Mouse (Mus musculus) testis, postnatal 14 days (tissue): ENCODE results near the gene Smok2b.
"Not testable (repeated sequence)": the region's sequence is repeated elsewhere in the genome, so short reads cannot be mapped to it uniquely, and the experiment has no call there.

Experiments used
- DNase-seq: peaks from one replicate; pipeline ENCODE4 v3.0.0; 2021; ENCODE audit warnings: low spot score

Smok2b gene

DNA sequence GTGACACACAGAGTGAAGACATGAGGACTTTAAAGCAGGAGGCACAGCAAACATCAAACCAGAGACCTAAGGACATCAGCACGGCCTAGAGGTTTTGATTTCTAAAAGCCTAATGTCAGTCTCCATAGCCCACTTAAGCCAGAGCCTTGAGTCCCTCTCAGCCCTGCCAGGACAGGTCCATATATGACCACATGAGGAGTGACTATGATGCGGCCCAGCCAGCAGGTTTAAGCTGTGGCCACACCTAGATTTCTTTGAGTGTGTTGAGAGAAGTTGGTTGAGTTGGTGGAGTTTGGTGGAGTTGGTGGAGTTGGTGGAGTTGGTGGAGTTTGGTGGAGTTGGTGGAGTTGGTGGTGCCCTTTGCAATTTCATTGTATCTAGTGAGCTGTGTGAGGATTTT is at the start of gene Smok2b:
Gene Smok2b (plus strand): TSS at position 301 of the 400 bp plus-strand sequence.
- DNase-seq: not testable (repeated sequence)

- not testable (repeated sequence) for DNase-seq
These were observed 49.6 kb upstream of the Smok2b start for GRCm38 (mm10) chr17:13180491-13180890.

GRCm38 (mm10) chr17:13182712-13183111 is 47.3 kb upstream of the Smok2b start:
- not testable (repeated sequence) for DNase-seq

- not testable (repeated sequence) for DNase-seq
These were observed 45.5 kb upstream of the Smok2b start for GRCm38 (mm10) chr17:13184514-13184913.

DNA sequence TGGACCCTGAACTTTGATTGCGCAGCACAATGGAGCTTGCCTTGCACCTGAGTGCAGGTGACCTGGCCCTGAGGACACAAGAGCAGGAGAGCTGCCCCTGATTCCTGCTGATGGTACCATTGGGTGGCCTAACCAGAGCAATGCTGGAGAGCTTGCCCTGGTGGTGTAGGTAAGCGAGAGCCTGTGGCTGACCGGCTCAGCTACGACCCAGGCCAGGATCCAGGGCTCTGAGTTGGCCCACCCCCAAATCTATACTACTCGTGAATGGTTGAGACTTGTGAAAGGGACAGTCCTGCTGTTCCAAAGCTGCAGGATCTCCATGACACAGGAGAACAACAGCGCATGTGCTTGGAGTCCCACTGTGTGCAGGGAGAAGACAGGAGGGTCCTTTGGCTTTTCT is 43.5 kb upstream of the Smok2b start:
- DNase-seq: not testable (repeated sequence)

DNA sequence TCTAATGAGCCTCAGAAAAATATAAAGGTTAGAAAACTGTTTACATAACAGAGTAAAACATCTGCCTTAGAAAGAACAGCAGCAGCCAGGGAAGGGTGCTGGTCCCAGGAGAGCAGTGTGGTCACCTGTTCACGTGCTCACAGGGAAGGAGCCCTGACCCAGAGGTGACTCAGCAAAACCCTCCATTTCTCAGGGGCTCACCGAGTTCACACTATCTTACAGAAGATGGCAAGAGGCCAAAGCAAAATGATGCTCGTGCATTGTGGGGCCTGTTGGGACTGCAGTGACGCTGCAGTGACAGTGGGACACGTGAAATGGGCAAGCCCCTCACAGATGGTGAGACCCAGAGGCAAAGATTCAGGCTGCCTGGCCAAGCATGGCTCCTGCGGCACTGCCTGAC is 42.4 kb upstream of the Smok2b start:
- DNase-seq: not testable (repeated sequence)

GRCm38 (mm10) chr17:13188846-13189245 is 41.2 kb upstream of the Smok2b start:
- not testable (repeated sequence) for DNase-seq

GRCm38 (mm10) chr17:13190836-13191583 is 39.0 kb upstream of the Smok2b start:
- not testable (repeated sequence) for DNase-seq

DNA sequence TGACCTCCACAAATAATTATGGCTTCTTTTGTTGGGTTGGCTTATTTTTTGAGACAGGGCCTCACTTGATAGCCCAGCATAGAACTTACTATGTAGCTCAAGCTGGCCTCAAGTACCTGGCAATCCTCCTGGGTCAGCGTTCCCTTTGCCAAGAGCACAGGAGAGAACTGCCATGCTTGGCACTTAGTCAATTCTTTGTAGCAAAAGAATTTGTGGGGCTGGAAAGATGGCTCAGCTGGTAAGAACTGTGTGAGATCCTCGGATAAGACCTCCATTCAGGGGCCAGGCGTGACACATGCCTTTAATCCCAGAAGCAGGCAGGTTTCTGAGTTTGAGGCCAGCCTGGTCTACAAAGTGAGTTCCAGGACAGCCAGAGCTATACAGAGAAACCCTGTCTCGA is 33.6 kb upstream of the Smok2b start:
- not testable (repeated sequence) for DNase-seq

DNA sequence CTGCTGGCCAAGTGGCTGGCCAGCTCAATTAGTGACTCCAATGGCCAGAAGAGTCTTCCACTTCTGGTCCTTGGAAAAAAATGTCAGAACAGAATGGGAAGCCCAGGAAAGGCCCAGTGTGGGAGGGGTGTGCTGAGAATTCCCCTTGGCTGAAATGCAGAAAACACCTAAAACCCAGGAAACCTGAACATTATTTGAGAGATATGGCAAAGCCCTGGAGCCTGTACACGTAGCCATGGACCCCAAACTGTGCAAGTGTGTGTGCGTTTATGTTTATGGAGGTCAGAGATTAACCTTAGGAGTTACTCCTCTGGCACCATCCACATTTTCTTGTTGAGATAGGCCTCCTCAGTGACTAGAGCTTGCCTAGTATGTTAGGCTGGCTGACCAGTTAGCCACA is 31.2 kb upstream of the Smok2b start:
- DNase-seq: not testable (repeated sequence)

GRCm38 (mm10) chr17:13199880-13200409 is 30.1 kb upstream of the Smok2b start:
- DNase-seq: not testable (repeated sequence)

DNA sequence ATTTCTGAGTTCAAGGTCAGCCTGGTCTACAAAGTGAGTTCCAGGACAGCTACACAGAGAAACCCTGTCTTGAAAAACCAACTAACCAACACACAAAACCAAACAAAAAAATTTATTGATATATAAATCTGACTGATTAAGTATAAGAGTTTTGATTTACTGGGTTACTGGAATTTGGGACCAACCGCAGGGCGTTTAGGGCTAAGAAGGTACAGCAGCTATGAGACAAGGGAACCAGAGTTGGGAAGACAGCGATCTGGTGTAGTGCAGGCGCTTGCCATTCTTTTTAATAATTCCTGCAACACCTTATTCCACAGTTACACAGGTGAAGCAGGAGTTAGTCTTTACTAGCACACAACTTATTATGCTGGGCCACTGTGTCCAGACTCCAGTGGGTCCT is 28.5 kb upstream of the Smok2b start:
- DNase-seq: not testable (repeated sequence)

GRCm38 (mm10) chr17:13202453-13203107 is 27.5 kb upstream of the Smok2b start:
- not testable (repeated sequence) for DNase-seq

- DNase-seq: not testable (repeated sequence)
These were observed 24.8 kb upstream of the Smok2b start for GRCm38 (mm10) chr17:13205247-13205646.

DNA sequence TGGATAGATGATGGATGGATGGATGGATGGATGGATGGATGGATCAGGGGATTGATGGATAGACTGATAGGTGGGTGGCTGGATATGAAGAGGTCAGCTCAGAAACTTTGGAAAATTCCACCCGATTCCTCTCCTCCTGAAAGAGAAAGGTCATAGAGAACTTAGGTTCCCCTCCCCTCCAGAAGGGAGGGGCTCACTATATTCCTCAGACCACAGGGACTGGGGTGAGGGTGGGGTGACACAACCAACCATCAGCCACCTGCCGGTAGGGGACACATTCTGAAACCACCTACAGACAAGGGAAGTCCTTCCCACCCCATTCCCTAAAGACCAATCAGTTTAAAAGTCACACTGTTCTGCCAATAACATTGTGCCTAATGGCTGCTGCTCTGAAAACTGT is 23.6 kb upstream of the Smok2b start:
- DNase-seq: no peak

DNA sequence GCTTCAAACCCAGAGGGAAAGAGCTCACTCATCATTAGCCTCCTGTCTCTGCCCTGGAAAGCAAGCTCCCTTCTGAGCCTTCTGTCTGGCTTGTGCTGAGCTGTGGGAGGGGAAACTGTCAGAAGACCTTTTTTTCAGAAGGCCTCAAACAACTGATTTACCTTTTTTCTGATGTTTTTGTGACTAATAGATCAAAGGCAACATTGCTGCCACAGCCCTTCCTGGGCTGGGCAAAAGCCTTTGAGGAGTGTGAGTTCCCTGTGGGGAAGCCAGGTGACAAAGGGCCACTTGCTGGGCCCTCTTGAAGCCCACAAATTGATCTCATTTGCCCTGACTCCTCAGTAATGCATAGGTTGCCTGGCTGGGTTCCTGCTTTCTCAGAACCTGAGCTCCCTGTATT is 21.6 kb upstream of the Smok2b start:
- not testable (repeated sequence) for DNase-seq

DNA sequence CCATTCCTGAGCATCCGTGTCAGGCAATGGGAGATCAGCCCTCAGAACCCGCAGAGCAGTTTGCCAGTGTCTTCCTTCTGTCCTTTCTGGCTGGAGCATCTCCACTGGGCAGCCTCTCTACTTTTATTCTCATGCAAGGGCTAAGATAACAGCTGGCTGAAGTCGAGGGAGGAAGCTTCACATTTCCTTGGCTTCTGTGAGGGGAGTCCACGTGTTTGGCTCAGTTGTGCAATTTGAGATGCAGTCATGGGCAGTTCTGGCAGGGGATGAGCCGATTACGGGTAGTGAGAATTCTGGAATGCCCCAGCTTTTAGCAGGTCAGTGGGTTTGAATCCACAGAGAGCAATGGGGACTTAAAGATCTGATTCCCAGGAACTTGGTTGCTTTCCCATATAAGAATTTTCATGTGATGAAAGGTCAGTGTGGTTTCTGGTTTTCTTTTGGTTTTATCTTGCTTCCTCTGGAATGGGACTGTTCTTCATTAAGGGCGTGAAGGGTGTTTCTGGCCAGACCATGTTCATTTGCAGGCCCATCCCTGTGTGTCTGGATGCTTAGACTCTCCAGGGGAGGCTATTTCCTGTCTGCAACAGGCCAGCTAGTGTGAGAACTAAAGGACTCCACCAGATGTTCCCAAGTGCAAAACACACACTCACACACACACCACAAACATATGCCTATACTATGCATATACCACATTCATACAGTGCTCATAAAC is 17.8 kb upstream of the Smok2b start:
- no peak for DNase-seq

- DNase-seq: no peak
These were observed 15.9 kb upstream of the Smok2b start for GRCm38 (mm10) chr17:13214169-13214568.

- DNase-seq: no peak
These were observed 14.5 kb upstream of the Smok2b start for GRCm38 (mm10) chr17:13215595-13215994.

DNA sequence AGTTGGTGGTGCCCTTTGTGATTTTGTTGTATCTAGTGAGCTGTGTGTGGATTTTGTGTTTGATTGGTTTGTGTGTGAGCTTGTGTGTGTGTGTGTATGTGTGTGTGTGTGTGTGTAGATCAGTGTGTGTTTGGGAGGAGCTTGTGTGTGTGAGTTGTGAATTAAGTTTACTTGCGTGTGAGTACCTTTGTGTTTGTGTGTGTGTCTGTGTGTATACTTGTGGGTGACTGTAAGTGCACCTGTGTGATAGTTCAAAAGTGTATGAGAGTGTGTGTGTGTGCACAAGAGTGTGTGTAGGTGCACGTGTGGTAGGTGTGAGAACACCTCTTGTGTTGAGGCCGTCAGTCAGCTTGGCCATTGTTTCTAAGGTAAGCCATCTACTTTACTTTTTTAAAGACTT is 9.2 kb upstream of the Smok2b start, which contains the start of gene Smok2a:
Gene Smok2a (plus strand): TSS at position 301 of the 400 bp plus-strand sequence.
- no peak for DNase-seq

DNA sequence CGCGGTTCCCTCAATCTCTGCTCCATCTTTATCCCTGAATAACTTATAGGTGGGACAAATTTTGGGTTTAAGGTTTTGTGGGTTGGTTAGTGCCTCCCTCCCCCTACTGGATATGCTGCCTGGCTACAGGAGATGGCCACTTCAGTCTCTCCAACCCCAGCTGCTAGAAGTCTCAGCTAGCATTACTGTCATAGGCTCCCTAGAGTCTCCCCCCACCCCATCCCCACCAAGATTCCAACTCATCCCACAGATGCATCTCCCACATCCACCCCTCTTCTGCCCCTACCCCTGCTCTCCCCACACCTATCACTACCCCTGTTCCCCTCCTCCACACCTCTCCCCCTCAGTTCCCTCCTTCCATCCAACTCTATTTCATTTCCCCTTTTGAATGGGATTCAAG is 8.1 kb upstream of the Smok2b start:
- not testable (repeated sequence) for DNase-seq

DNA sequence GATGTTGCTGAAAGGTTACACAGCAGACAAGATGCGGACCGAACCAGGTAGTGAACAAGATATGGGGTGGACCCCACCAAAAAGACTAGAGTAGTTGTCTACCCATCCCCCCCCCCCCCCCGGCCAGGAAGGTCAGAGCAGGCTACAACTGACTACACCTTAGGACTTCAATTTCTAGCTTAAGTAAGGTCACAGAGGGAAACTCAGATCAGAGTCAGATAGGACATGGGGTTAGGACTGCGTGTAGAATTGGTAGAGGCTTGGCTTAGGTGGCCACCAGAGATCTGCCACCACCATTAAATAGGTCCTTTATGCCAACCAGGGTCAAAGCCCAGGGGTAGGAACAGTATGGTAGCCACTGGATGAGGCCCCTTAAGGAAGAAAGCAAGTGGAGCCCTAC is 9.4 kb downstream of the Smok2b start:
- DNase-seq: not testable (repeated sequence)
